Mouse (Mus musculus) MEL (cell line): ENCODE results near the gene Catsper4. TPM values are rescaled to one million over a fixed set of nuclear protein-coding genes. Genes with fewer than 3 reads are reported as not detected.

Experiments
- DNase-seq: peaks from one replicate; pipeline ENCODE4 v3.0.0; 2011; ENCODE audit warnings: low read depth, low spot score
- H3K27ac ChIP-seq: 2 replicates; pipeline ENCODE4 v1.5.1; 2012; ENCODE audit warnings: low read depth, mild to moderate bottlenecking, control low read depth, low read length, moderate library complexity; ENCODE audit not compliant: control insufficient read depth
- H3K27me3 ChIP-seq, 2 experiments: fragments of 150-350 bp in 1 of 2; sonication (generic) in 1 of 2; 2 replicates each; pipeline ENCODE4 v1.6.1; 2012; ENCODE audit warnings: low read length in 2 of 2, mild to moderate bottlenecking in 2 of 2, improper control_type of control experiment in 1 of 2, moderate library complexity in 1 of 2; ENCODE audit not compliant: insufficient read depth in 2 of 2, control insufficient read depth in 1 of 2
- H3K36me3 ChIP-seq, 2 experiments: 2 replicates each; pipeline ENCODE4 v1.6.1; 2012 to 2014; ENCODE audit warnings: low read length in 2 of 2, improper control_type of control experiment in 1 of 2, inconsistent platforms in 1 of 2, mild to moderate bottlenecking in 1 of 2; ENCODE audit not compliant: insufficient read depth in 2 of 2, control insufficient read depth in 1 of 2
- H3K4me1 ChIP-seq, 2 experiments: fragments of 150-350 bp in 1 of 2; sonication (generic) in 1 of 2; 2 replicates each; pipeline ENCODE4 v1.6.1; 2012; ENCODE audit warnings: low read length in 2 of 2, improper control_type of control experiment in 1 of 2, mild to moderate bottlenecking in 1 of 2; ENCODE audit not compliant: insufficient read depth in 2 of 2, control insufficient read depth in 1 of 2
- H3K4me3 ChIP-seq, 2 experiments: fragments of 150-350 bp in 1 of 2; sonication (generic) in 1 of 2; 2 replicates each; pipeline ENCODE4 v1.5.1; 2012; ENCODE audit warnings: low read depth in 2 of 2, low read length in 2 of 2, mild to moderate bottlenecking in 2 of 2, moderate library complexity in 2 of 2, control low read depth in 1 of 2, improper control_type of control experiment in 1 of 2; ENCODE audit not compliant: control insufficient read depth in 1 of 2, insufficient read depth in 1 of 2
- H3K79me2 ChIP-seq: 2 replicates; pipeline ENCODE4 v1.6.1; 2012; ENCODE audit warnings: mild to moderate bottlenecking, low read length, moderate library complexity; ENCODE audit not compliant: control insufficient read depth, poor library complexity, insufficient read depth
- H3K9ac ChIP-seq: 2 replicates; pipeline ENCODE4 v1.6.1; 2012; ENCODE audit warnings: low read depth, mild to moderate bottlenecking, control low read depth, low read length, moderate library complexity; ENCODE audit not compliant: control insufficient read depth, poor library complexity, severe bottlenecking
- H3K9me3 ChIP-seq: fragments of 150-350 bp; sonication (generic); replicated peaks from 2 replicates; pipeline ENCODE4 v1.6.1; 2012; ENCODE audit warnings: mild to moderate bottlenecking, low read length, improper control_type of control experiment, moderate library complexity; ENCODE audit not compliant: insufficient read depth
- BHLHE40 ChIP-seq: IDR thresholded peaks from 2 replicates; pipeline ENCODE4 v1.6.1; 2012; ENCODE audit warnings: low read depth, mild to moderate bottlenecking, inconsistent platforms, low read length, improper control_type of control experiment, borderline replicate concordance
- CHD1 ChIP-seq: IDR thresholded peaks from 2 replicates; pipeline ENCODE4 v1.6.1; 2012; ENCODE audit warnings: low read depth, mild to moderate bottlenecking, inconsistent platforms, low read length, improper control_type of control experiment
- CTCF ChIP-seq, 3 experiments: IDR thresholded peaks in 2 of 3; conservative IDR thresholded peaks in 1 of 3; 2 replicates each; pipeline ENCODE4 v1.5.1; 2011 to 2012; ENCODE audit warnings: low read length in 3 of 3, low read depth in 2 of 3, mild to moderate bottlenecking in 2 of 3, improper control_type of control experiment in 1 of 3, inconsistent platforms in 1 of 3, mixed read lengths in 1 of 3, moderate library complexity in 1 of 3; ENCODE audit not compliant: control insufficient read depth in 1 of 3, insufficient read depth in 1 of 3, poor library complexity in 1 of 3, severe bottlenecking in 1 of 3
- E2F4 ChIP-seq: IDR thresholded peaks from 2 replicates; pipeline ENCODE4 v1.6.1; 2011; ENCODE audit warnings: low read depth, low read length, improper control_type of control experiment, borderline replicate concordance
- ELF1 ChIP-seq: IDR thresholded peaks from 2 replicates; pipeline ENCODE4 v1.6.1; 2014; ENCODE audit warnings: low read depth, mild to moderate bottlenecking, inconsistent platforms, low read length, improper control_type of control experiment, moderate library complexity
- EP300 ChIP-seq, 2 experiments: IDR thresholded peaks; 2 replicates each; pipeline ENCODE4 v1.6.1; 2011; ENCODE audit warnings: improper control_type of control experiment in 2 of 2, low read length in 2 of 2, low read depth in 1 of 2, mild to moderate bottlenecking in 1 of 2
- ETS1 ChIP-seq: IDR thresholded peaks from 2 replicates; pipeline ENCODE4 v1.6.1; 2012; ENCODE audit warnings: low read depth, mild to moderate bottlenecking, inconsistent platforms, low read length, improper control_type of control experiment, moderate library complexity
- GABPA ChIP-seq: IDR thresholded peaks from 2 replicates; pipeline ENCODE4 v1.6.1; 2012; ENCODE audit warnings: low read depth, mild to moderate bottlenecking, inconsistent platforms, low read length, improper control_type of control experiment, moderate library complexity
- KAT2A ChIP-seq: conservative IDR thresholded peaks from 2 replicates; pipeline ENCODE4 v1.6.1; 2012; ENCODE audit warnings: low read depth, low read length, improper control_type of control experiment, inconsistent platforms
- MAFK ChIP-seq: IDR thresholded peaks from 2 replicates; pipeline ENCODE4 v1.6.1; 2011; ENCODE audit warnings: low read depth, mild to moderate bottlenecking, low read length, improper control_type of control experiment, borderline replicate concordance
- MAZ ChIP-seq: IDR thresholded peaks from 2 replicates; pipeline ENCODE4 v1.6.1; 2012; ENCODE audit warnings: low read depth, mild to moderate bottlenecking, inconsistent platforms, low read length, improper control_type of control experiment
- MXI1 ChIP-seq: IDR thresholded peaks from 2 replicates; pipeline ENCODE4 v1.6.1; 2011; ENCODE audit warnings: mild to moderate bottlenecking, low read depth, low read length, improper control_type of control experiment
- MYB ChIP-seq: IDR thresholded peaks from 2 replicates; pipeline ENCODE4 v1.6.1; 2011; ENCODE audit warnings: mild to moderate bottlenecking, low read depth, low read length, improper control_type of control experiment
- MYC ChIP-seq: IDR thresholded peaks from 2 replicates; pipeline ENCODE4 v1.6.1; 2011; ENCODE audit warnings: low read depth, mild to moderate bottlenecking, low read length, improper control_type of control experiment, moderate library complexity
- NELFE ChIP-seq: IDR thresholded peaks from 2 replicates; pipeline ENCODE4 v1.6.1; 2011; ENCODE audit warnings: low read depth, low read length, improper control_type of control experiment
- NRF1 ChIP-seq: IDR thresholded peaks from 2 replicates; pipeline ENCODE4 v1.6.1; 2014; ENCODE audit warnings: low read depth, mild to moderate bottlenecking, inconsistent platforms, low read length, improper control_type of control experiment, moderate library complexity; ENCODE audit not compliant: poor library complexity, insufficient read depth, severe bottlenecking
- POLR2A ChIP-seq, 2 experiments: IDR thresholded peaks; 2 replicates each; pipeline ENCODE4 v1.6.1; 2011 to 2012; ENCODE audit warnings: low read length in 2 of 2, mild to moderate bottlenecking in 2 of 2, control low read depth in 1 of 2, improper control_type of control experiment in 1 of 2, low read depth in 1 of 2, moderate library complexity in 1 of 2; ENCODE audit not compliant: control insufficient read depth in 1 of 2, insufficient read depth in 1 of 2, poor library complexity in 1 of 2
- POLR2AphosphoS2 ChIP-seq: IDR thresholded peaks from 2 replicates; pipeline ENCODE4 v1.6.1; 2011; ENCODE audit warnings: low read length, improper control_type of control experiment
- POLR2AphosphoS5 ChIP-seq: IDR thresholded peaks from 2 replicates; pipeline ENCODE4 v1.6.1; 2012; ENCODE audit warnings: low read depth, borderline replicate concordance, mild to moderate bottlenecking, inconsistent platforms, low read length, moderate library complexity, mixed read lengths
- RAD21 ChIP-seq: IDR thresholded peaks from 2 replicates; pipeline ENCODE4 v1.6.1; 2011; ENCODE audit warnings: mild to moderate bottlenecking, low read depth, low read length, improper control_type of control experiment
- SIN3A ChIP-seq: IDR thresholded peaks from 2 replicates; pipeline ENCODE4 v1.6.1; 2012; ENCODE audit warnings: low read length, improper control_type of control experiment, inconsistent platforms
- TAL1 ChIP-seq: IDR thresholded peaks from 2 replicates; pipeline ENCODE4 v1.6.1; 2012; ENCODE audit warnings: mild to moderate bottlenecking, inconsistent platforms, low read length, moderate library complexity, mixed read lengths
- TBP ChIP-seq: IDR thresholded peaks from 2 replicates; pipeline ENCODE4 v1.8.0; 2011; ENCODE audit warnings: low read depth, low read length, improper control_type of control experiment
- TCF12 ChIP-seq: IDR thresholded peaks from 2 replicates; pipeline ENCODE4 v1.6.1; 2014; ENCODE audit warnings: low read depth, mild to moderate bottlenecking, inconsistent platforms, low read length, improper control_type of control experiment, moderate library complexity
- UBTF ChIP-seq: IDR thresholded peaks from 2 replicates; pipeline ENCODE4 v1.6.1; 2012; ENCODE audit warnings: low read depth, mild to moderate bottlenecking, inconsistent platforms, low read length, improper control_type of control experiment, moderate library complexity, borderline replicate concordance; ENCODE audit not compliant: insufficient read depth
- ZKSCAN1 ChIP-seq: IDR thresholded peaks from 2 replicates; pipeline ENCODE4 v1.6.1; 2012; ENCODE audit warnings: low read depth, mild to moderate bottlenecking, inconsistent platforms, low read length, improper control_type of control experiment, moderate library complexity
- ZMIZ1 ChIP-seq: IDR thresholded peaks from 2 replicates; pipeline ENCODE4 v1.6.1; 2012; ENCODE audit warnings: low read depth, mild to moderate bottlenecking, inconsistent platforms, low read length, improper control_type of control experiment, moderate library complexity
- ZNF384 ChIP-seq: IDR thresholded peaks from 2 replicates; pipeline ENCODE4 v1.6.1; 2012; ENCODE audit warnings: low read depth, mild to moderate bottlenecking, inconsistent platforms, low read length, improper control_type of control experiment
- polyA plus RNA-seq, 2 experiments: library from polyadenylated mRNA; stranded (reverse) in 1 of 2; unstranded in 1 of 2; fragments of >175 nt in 1 of 2; fragments of >200 nt in 1 of 2; gene quantifications; 2 replicates each; pipeline versions ENCODE4 v1.2.1 to v1.2.4; 2012; ENCODE audit warnings: low replicate concordance in 2 of 2, low read depth in 1 of 2; ENCODE audit not compliant: insufficient read length in 2 of 2, insufficient read depth in 1 of 2, missing spikeins in 1 of 2
- total RNA-seq: library from RNA; depleted of rRNA; stranded (reverse); fragments of 300-350 nt; gene quantifications from 2 replicates; pipeline ENCODE4 v1.2.3, GENCODE M21; 2012

The Catsper4 gene
- total and polyA plus RNA-seq, 3 experiments = not detected

- Histone ChIP-seq H3K9me3 (no peaks in the 10 kb centered on the region), H3K4me3 (no peak overlapping the region), H3K27me3 (peaks cover 0 to 2% of the 10 kb centered on the region in 2 experiments; a peak in 2 of 4 replicates), H3K79me2 (no peaks in the 10 kb centered on the region), H3K36me3 (no peaks in the 10 kb centered on the region), H3K9ac (no peak overlapping the region), H3K4me1 (no peaks in the 10 kb centered on the region), H3K27ac (no peak overlapping the region)
- no peak for DNase-seq
- TF ChIP-seq POLR2AphosphoS2 = no peak
- TF ChIP-seq SIN3A = no peak
- TF ChIP-seq ZKSCAN1 = no peak
- no peak for TF ChIP-seq BHLHE40
- no peak for TF ChIP-seq MYC
- no peak for TF ChIP-seq MYB
- TF ChIP-seq POLR2AphosphoS5 = no peak
- TF ChIP-seq ZNF384 = no peak
- no peak for TF ChIP-seq TBP
- TF ChIP-seq EP300 (IDR thresholded peaks at IDR 0.05; ENCODE audit: low read depth in 1 of 2, low read length in 2 of 2) = no peak
- TF ChIP-seq ELF1 = no peak
- no peak for TF ChIP-seq GABPA
- no peak for TF ChIP-seq TCF12
- no peak for TF ChIP-seq NELFE
- no peak for TF ChIP-seq TAL1
- TF ChIP-seq CTCF (IDR thresholded peaks at IDR 0.05 in 2 of 3, conservative IDR thresholded peaks at IDR 0.05 in 1 of 3; ENCODE audit: control insufficient read depth in 1 of 3, insufficient read depth in 1 of 3, low read depth in 2 of 3, low read length in 3 of 3, poor library complexity in 1 of 3, severe bottlenecking in 1 of 3) = no peak
These were observed 23.8 kb downstream of the Catsper4 start for GRCm38 (mm10) chr4:134203340-134203896.

- no peak within 1 kb of the TSS for H3K9ac ChIP-seq
- no peaks in the 10 kb centered on the region for H3K4me1 ChIP-seq
- peaks cover 0 to 2% of the 10 kb centered on the region in 2 experiments; a peak in 2 of 4 replicates for H3K27me3 ChIP-seq
- H3K79me2 ChIP-seq = no peaks in the 10 kb centered on the region
- no peaks in the 10 kb centered on the region for H3K9me3 ChIP-seq
- H3K27ac ChIP-seq = no peak within 1 kb of the TSS
- no peaks in the 10 kb centered on the region for H3K36me3 ChIP-seq
- no peak within 1 kb of the TSS for H3K4me3 ChIP-seq
- TF ChIP-seq MYB (no peak), CHD1 (no peak), NRF1 (no peak), ZMIZ1 (no peak), E2F4 (no peak), MYC (no peak), MAZ (no peak), KAT2A (no peak), POLR2AphosphoS2 (no peak), UBTF (no peak), ETS1 (no peak), TAL1 (no peak), MAFK (no peak), POLR2A (IDR thresholded peaks at IDR 0.05; ENCODE audit: control insufficient read depth in 1 of 2, insufficient read depth in 1 of 2, low read depth in 1 of 2, low read length in 2 of 2, poor library complexity in 1 of 2) (no peak), MXI1 (no peak), ZNF384 (no peak), SIN3A (no peak), EP300 (IDR thresholded peaks at IDR 0.05; ENCODE audit: low read depth in 1 of 2, low read length in 2 of 2) (no peak), RAD21 (no peak)
- no peak for DNase-seq
These were observed 24.3 kb downstream of the Catsper4 start, which contains the start of gene Gm7534 for GRCm38 (mm10) chr4:134202904-134203303. Gene Gm7534, minus strand, starts transcription at chr4:134203004.
